Mouse (Mus musculus) gastrocnemius, adult 18-20 months (tissue): ENCODE results near the gene Pptc7. TPM values are rescaled to one million over a fixed set of nuclear protein-coding genes. Genes with fewer than 3 reads are reported as not detected.

Source experiments
- DNase-seq: peaks from one replicate; pipeline ENCODE4 v3.0.0; 2021; ENCODE audit warnings: low spot score
- total RNA-seq, 2 experiments: library from RNA; stranded (reverse); gene quantifications; 2 replicates each; pipeline ENCODE4 v1.2.3; 2021

Gene Pptc7
- total RNA-seq, 2 experiments from 2014 or later = 91.6 to 96.4 TPM

- DNase-seq = peak; percentile 40
These were observed 40.7 kb downstream of the Pptc7 start for GRCm38 (mm10) chr5:122324608-122325431.

- peak; percentile 39 for DNase-seq
These were observed 41.3 kb downstream of the Pptc7 start for GRCm38 (mm10) chr5:122325477-122325876.

GRCm38 (mm10) chr5:122327283-122327682, 43.1 kb downstream of the Pptc7 start:
- no peak for DNase-seq

GRCm38 (mm10) chr5:122330269-122330668, 46.1 kb downstream of the Pptc7 start:
- no peak for DNase-seq

GRCm38 (mm10) chr5:122334682-122335081, 50.5 kb downstream of the Pptc7 start:
- no peak for DNase-seq

GRCm38 (mm10) chr5:122336554-122337294, 52.6 kb downstream of the Pptc7 start:
- DNase-seq = no peak

- DNase-seq = no peak
These were observed 58.7 kb downstream of the Pptc7 start for GRCm38 (mm10) chr5:122342874-122343273.

GRCm38 (mm10) chr5:122343768-122344167, 59.6 kb downstream of the Pptc7 start:
- no peak for DNase-seq

- DNase-seq = peak; percentile 75
These were observed 60.1 kb downstream of the Pptc7 start for GRCm38 (mm10) chr5:122344260-122344659.

- DNase-seq = no peak
These were observed 61.6 kb downstream of the Pptc7 start for GRCm38 (mm10) chr5:122345777-122346176.

GRCm38 (mm10) chr5:122353807-122354491, 69.8 kb downstream of the Pptc7 start, which contains the start of the genes Rad9b and Vps29:
TSS of gene Rad9b (minus strand) at chr5:122354233.
TSS of gene Vps29 (plus strand) at chr5:122354369.
- peak; percentile 98 for DNase-seq

GRCm38 (mm10) chr5:122354492-122355067, 70.4 kb downstream of the Pptc7 start:
- no peak for DNase-seq

GRCm38 (mm10) chr5:122371591-122372191, 87.5 kb downstream of the Pptc7 start, which contains the start of gene Gpn3:
TSS of gene Gpn3 (plus strand) at chr5:122371876.
- no peak for DNase-seq

- peak; percentile 100 for DNase-seq
These were observed 88.1 kb downstream of the Pptc7 start, which contains the start of gene Fam216a for GRCm38 (mm10) chr5:122372192-122372769. TSS of gene Fam216a (minus strand) at chr5:122372364.

- no peak for DNase-seq
These were observed 88.7 kb downstream of the Pptc7 start for GRCm38 (mm10) chr5:122372878-122373277.

Other genes starting within 250 kb of the Pptc7 start
- 1 to 10 TPM; 4.4 to 4.7 TPM for gene Cux2, start 234.3 kb upstream of the Pptc7 start, total RNA-seq
- 1,000 to 10,000 TPM; 1,098 to 1,338 TPM for gene Myl2, start 183.4 kb upstream of the Pptc7 start, total RNA-seq
- not detected for gene Ccdc63, start 143.5 kb upstream of the Pptc7 start, total RNA-seq
- 100 to 1,000 TPM; 125 to 143 TPM for gene Ppp1cc, start 126.1 kb upstream of the Pptc7 start, total RNA-seq
- 1 to 10 TPM in 1 of 2 experiments, under 1 TPM in 1; 0.80 to 1.2 TPM for gene Hvcn1, start 77.6 kb upstream of the Pptc7 start, total RNA-seq
- 1 to 10 TPM; 1.3 to 2.0 TPM for gene Tctn1, start 19.9 kb upstream of the Pptc7 start, total RNA-seq
- under 1 TPM; 0.27 to 0.69 TPM for gene Rad9b, start 69.9 kb downstream of the Pptc7 start, total RNA-seq
- gene Vps29, start 70.0 kb downstream of the Pptc7 start, total RNA-seq = 10 to 100 TPM; 43.7 to 48.5 TPM
- 10 to 100 TPM; 32.8 to 35.3 TPM for gene Gpn3, start 87.5 kb downstream of the Pptc7 start, total RNA-seq
- gene Fam216a, start 88.0 kb downstream of the Pptc7 start, total RNA-seq = 1 to 10 TPM; 4.5 to 5.4 TPM
- gene Arpc3, start 107.5 kb downstream of the Pptc7 start, total RNA-seq = 10 to 100 TPM; 54.0 to 63.0 TPM
- 10 to 100 TPM; 14.9 to 16.0 TPM for gene Anapc7, start 137.3 kb downstream of the Pptc7 start, total RNA-seq
- gene Atp2a2, start 217.9 kb downstream of the Pptc7 start, total RNA-seq = 100 to 1,000 TPM; 447 to 563 TPM